Mouse (Mus musculus): ENCODE measurements at regions not wholly inside any gene's neighbourhood (a gene's known extent, or its start where the extent isn't known, plus 50 kb on each side); places are given as distances from the start of the nearest gene placed in this dataset.

- 26% methylated on average over 2 of the region's 2 CpGs for WGBS
- Histone ChIP-seq H3K27me3 (ENCODE audit: control insufficient read depth, insufficient read depth, low read length) (no peaks in the 10 kb centered on the region), H3K4me1 (ENCODE audit: control insufficient read depth, insufficient read depth, insufficient read length, low read length) (0 out of 2 replicates have a peak, but pooled peaks cover 5% of the 10 kb centered on the region), H3K27ac (ENCODE audit: insufficient read depth, low read depth, low read length) (no peak overlapping the region), H3K4me3 (ENCODE audit: low read depth, low read length) (no peak overlapping the region), H3K36me3 (ENCODE audit: control insufficient read depth, insufficient read depth, low read length) (no peaks in the 10 kb centered on the region)
- TF ChIP-seq POLR2A (IDR thresholded peaks at IDR 0.05; ENCODE audit: low read depth, low read length) (no peak), CTCF (IDR thresholded peaks at IDR 0.05; ENCODE audit: extremely low read depth, insufficient read length, insufficient replicate concordance, low read depth, low read length) (peak; percentile 72; the same call in 1 of the 2 replicates)
These were observed 76.5 kb upstream of the Col13a1 start for GRCm38 (mm10) chr10:62055408-62055807.

GRCm38 (mm10) chr10:62049782-62050192 lies 70.9 kb upstream of the Col13a1 start:
- Histone ChIP-seq H3K4me1 (ENCODE audit: control insufficient read depth, insufficient read depth, insufficient read length, low read length) (no peaks in the 10 kb centered on the region), H3K4me3 (ENCODE audit: low read depth, low read length) (no peak overlapping the region), H3K36me3 (ENCODE audit: control insufficient read depth, insufficient read depth, low read length) (no peaks in the 10 kb centered on the region), H3K27me3 (ENCODE audit: control insufficient read depth, insufficient read depth, low read length) (no peaks in the 10 kb centered on the region), H3K27ac (ENCODE audit: insufficient read depth, low read depth, low read length) (no peak overlapping the region)
- no peak for TF ChIP-seq POLR2A (IDR thresholded peaks at IDR 0.05; ENCODE audit: low read depth, low read length)
- TF ChIP-seq CTCF (IDR thresholded peaks at IDR 0.05; ENCODE audit: extremely low read depth, insufficient read length, insufficient replicate concordance, low read depth, low read length), result no peak
- WGBS, result 28% methylated on average over 3 of the region's 3 CpGs

GRCm38 (mm10) chr10:62044408-62044807 lies 65.5 kb upstream of the Col13a1 start:
- WGBS, result 32% methylated on average over 3 of the region's 3 CpGs
- Histone ChIP-seq H3K27me3 (ENCODE audit: control insufficient read depth, insufficient read depth, low read length) (no peaks in the 10 kb centered on the region), H3K36me3 (ENCODE audit: control insufficient read depth, insufficient read depth, low read length) (no peaks in the 10 kb centered on the region), H3K27ac (ENCODE audit: insufficient read depth, low read depth, low read length) (no peak overlapping the region), H3K4me1 (ENCODE audit: control insufficient read depth, insufficient read depth, insufficient read length, low read length) (no peaks in the 10 kb centered on the region), H3K4me3 (ENCODE audit: low read depth, low read length) (no peak overlapping the region)
- TF ChIP-seq CTCF (IDR thresholded peaks at IDR 0.05; ENCODE audit: extremely low read depth, insufficient read length, insufficient replicate concordance, low read depth, low read length) (no peak), POLR2A (IDR thresholded peaks at IDR 0.05; ENCODE audit: low read depth, low read length) (no peak)

- TF ChIP-seq CTCF (IDR thresholded peaks at IDR 0.05; ENCODE audit: extremely low read depth, insufficient read length, insufficient replicate concordance, low read depth, low read length), result no peak
- TF ChIP-seq POLR2A (IDR thresholded peaks at IDR 0.05; ENCODE audit: low read depth, low read length), result no peak
- Histone ChIP-seq H3K36me3 (ENCODE audit: control insufficient read depth, insufficient read depth, low read length) (no peaks in the 10 kb centered on the region), H3K27me3 (ENCODE audit: control insufficient read depth, insufficient read depth, low read length) (no peaks in the 10 kb centered on the region), H3K27ac (ENCODE audit: insufficient read depth, low read depth, low read length) (no peak overlapping the region), H3K4me1 (ENCODE audit: control insufficient read depth, insufficient read depth, insufficient read length, low read length) (no peaks in the 10 kb centered on the region), H3K4me3 (ENCODE audit: low read depth, low read length) (no peak overlapping the region)
- 89% methylated on average over 8 of the region's 8 CpGs for WGBS
These were observed 61.0 kb upstream of the Col13a1 start for GRCm38 (mm10) chr10:62039915-62040314.

- no peak overlapping the region for H3K4me3 ChIP-seq (ENCODE audit: low read depth, low read length)
- no peaks in the 10 kb centered on the region for H3K27me3 ChIP-seq (ENCODE audit: control insufficient read depth, insufficient read depth, low read length)
- 86% methylated on average over 1 of the region's 1 CpGs for WGBS
- H3K27ac ChIP-seq (ENCODE audit: insufficient read depth, low read depth, low read length), result no peak overlapping the region
- TF ChIP-seq POLR2A (IDR thresholded peaks at IDR 0.05; ENCODE audit: low read depth, low read length) (no peak), CTCF (IDR thresholded peaks at IDR 0.05; ENCODE audit: extremely low read depth, insufficient read length, insufficient replicate concordance, low read depth, low read length) (no peak)
- H3K36me3 ChIP-seq (ENCODE audit: control insufficient read depth, insufficient read depth, low read length), result no peaks in the 10 kb centered on the region
- no peaks in the 10 kb centered on the region for H3K4me1 ChIP-seq (ENCODE audit: control insufficient read depth, insufficient read depth, insufficient read length, low read length)
These were observed 59.7 kb upstream of the Col13a1 start for GRCm38 (mm10) chr10:62038656-62039055.

GRCm38 (mm10) chr10:62037402-62038199 lies 58.7 kb upstream of the Col13a1 start:
- Histone ChIP-seq H3K27me3 (ENCODE audit: control insufficient read depth, insufficient read depth, low read length) (no peaks in the 10 kb centered on the region), H3K36me3 (ENCODE audit: control insufficient read depth, insufficient read depth, low read length) (no peaks in the 10 kb centered on the region), H3K4me3 (ENCODE audit: low read depth, low read length) (no peak overlapping the region), H3K4me1 (ENCODE audit: control insufficient read depth, insufficient read depth, insufficient read length, low read length) (no peaks in the 10 kb centered on the region), H3K27ac (ENCODE audit: insufficient read depth, low read depth, low read length) (peak overlapping the region; percentile 51; the same call in 1 of the 2 replicates)
- WGBS, result 59% methylated on average over 9 of the region's 9 CpGs
- TF ChIP-seq POLR2A (IDR thresholded peaks at IDR 0.05; ENCODE audit: low read depth, low read length), result no peak
- no peak for TF ChIP-seq CTCF (IDR thresholded peaks at IDR 0.05; ENCODE audit: extremely low read depth, insufficient read length, insufficient replicate concordance, low read depth, low read length)

GRCm38 (mm10) chr10:62036815-62037214 lies 57.9 kb upstream of the Col13a1 start:
- no peak overlapping the region for H3K27ac ChIP-seq (ENCODE audit: insufficient read depth, low read depth, low read length)
- no peaks in the 10 kb centered on the region for H3K4me1 ChIP-seq (ENCODE audit: control insufficient read depth, insufficient read depth, insufficient read length, low read length)
- no peaks in the 10 kb centered on the region for H3K36me3 ChIP-seq (ENCODE audit: control insufficient read depth, insufficient read depth, low read length)
- WGBS, result 32% methylated on average over 1 of the region's 1 CpGs
- H3K27me3 ChIP-seq (ENCODE audit: control insufficient read depth, insufficient read depth, low read length), result no peaks in the 10 kb centered on the region
- H3K4me3 ChIP-seq (ENCODE audit: low read depth, low read length), result no peak overlapping the region
- no peak for TF ChIP-seq POLR2A (IDR thresholded peaks at IDR 0.05; ENCODE audit: low read depth, low read length)
- no peak for TF ChIP-seq CTCF (IDR thresholded peaks at IDR 0.05; ENCODE audit: extremely low read depth, insufficient read length, insufficient replicate concordance, low read depth, low read length)
